Mouse (Mus musculus) gastrocnemius, adult 18-20 months (tissue): ENCODE data around the gene Zic1. TPM values are rescaled to one million over a fixed set of nuclear protein-coding genes. Genes with fewer than 3 reads are reported as not detected.

Experiments used
- DNase-seq: peaks from one replicate; pipeline ENCODE4 v3.0.0; 2021; ENCODE audit warnings: low spot score
- long read RNA-seq, 2 experiments: library from polyadenylated mRNA; stranded (forward); transcript quantifications; one replicate each; pipeline ENCODE4 v2.0.0; 2021
- total RNA-seq, 2 experiments: library from RNA; stranded (reverse); gene quantifications; 2 replicates each; pipeline ENCODE4 v1.2.3; 2021

The Zic1 gene
- 1 to 10 TPM; 1.8 to 3.3 TPM for total RNA-seq
- long read RNA-seq, experiment 1: 0 reads
- long read RNA-seq, experiment 2: 0 reads

- DNase-seq: no peak
Observed at GRCm38 (mm10) chr9:91365664-91366063, at the start of gene Zic1. Zic1 (minus strand) TSS chr9:91365810.

- no peak for DNase-seq
Observed at GRCm38 (mm10) chr9:91414007-91414661, 48.5 kb upstream of the Zic1 start.

- DNase-seq: no peak
Observed at GRCm38 (mm10) chr9:91409771-91410170, 44.2 kb upstream of the Zic1 start.

- no peak for DNase-seq
Observed at GRCm38 (mm10) chr9:91406258-91406763, 40.7 kb upstream of the Zic1 start.

- no peak for DNase-seq
Observed at GRCm38 (mm10) chr9:91405753-91406178, 40.2 kb upstream of the Zic1 start.

- no peak for DNase-seq
Observed at GRCm38 (mm10) chr9:91404905-91405752, 39.5 kb upstream of the Zic1 start.

GRCm38 (mm10) chr9:91404229-91404628, 38.6 kb upstream of the Zic1 start:
- no peak for DNase-seq

GRCm38 (mm10) chr9:91401471-91401870, 35.9 kb upstream of the Zic1 start:
- DNase-seq: no peak

- DNase-seq: no peak
Observed at GRCm38 (mm10) chr9:91400482-91401093, 35.0 kb upstream of the Zic1 start.

- DNase-seq: no peak
Observed at GRCm38 (mm10) chr9:91399976-91400375, 34.4 kb upstream of the Zic1 start.

- DNase-seq: no peak
Observed at GRCm38 (mm10) chr9:91395066-91395772, 29.6 kb upstream of the Zic1 start.

GRCm38 (mm10) chr9:91394211-91394646, 28.6 kb upstream of the Zic1 start:
- no peak for DNase-seq

- no peak for DNase-seq
Observed at GRCm38 (mm10) chr9:91393376-91394068, 27.9 kb upstream of the Zic1 start.

- no peak for DNase-seq
Observed at GRCm38 (mm10) chr9:91388173-91388572, 22.6 kb upstream of the Zic1 start.

GRCm38 (mm10) chr9:91387740-91388080, 22.1 kb upstream of the Zic1 start:
- no peak for DNase-seq

GRCm38 (mm10) chr9:91386891-91387739, 21.5 kb upstream of the Zic1 start:
- no peak for DNase-seq

GRCm38 (mm10) chr9:91386502-91386890, 20.9 kb upstream of the Zic1 start:
- DNase-seq: no peak

- DNase-seq: no peak
Observed at GRCm38 (mm10) chr9:91385561-91386430, 20.2 kb upstream of the Zic1 start.
